Mouse (Mus musculus) thymus, postnatal 36 days (tissue): ENCODE results near the gene Ccnyl1.
"Not testable (repeated sequence)": the region's sequence is repeated elsewhere in the genome, so short reads cannot be mapped to it uniquely, and the experiment has no call there.

Experiments
- DNase-seq, 2 experiments: peaks; one replicate each; pipeline ENCODE4 v3.0.0; 2022; ENCODE audit warnings: mixed read lengths in 2 of 2

Ccnyl1 gene

DNA sequence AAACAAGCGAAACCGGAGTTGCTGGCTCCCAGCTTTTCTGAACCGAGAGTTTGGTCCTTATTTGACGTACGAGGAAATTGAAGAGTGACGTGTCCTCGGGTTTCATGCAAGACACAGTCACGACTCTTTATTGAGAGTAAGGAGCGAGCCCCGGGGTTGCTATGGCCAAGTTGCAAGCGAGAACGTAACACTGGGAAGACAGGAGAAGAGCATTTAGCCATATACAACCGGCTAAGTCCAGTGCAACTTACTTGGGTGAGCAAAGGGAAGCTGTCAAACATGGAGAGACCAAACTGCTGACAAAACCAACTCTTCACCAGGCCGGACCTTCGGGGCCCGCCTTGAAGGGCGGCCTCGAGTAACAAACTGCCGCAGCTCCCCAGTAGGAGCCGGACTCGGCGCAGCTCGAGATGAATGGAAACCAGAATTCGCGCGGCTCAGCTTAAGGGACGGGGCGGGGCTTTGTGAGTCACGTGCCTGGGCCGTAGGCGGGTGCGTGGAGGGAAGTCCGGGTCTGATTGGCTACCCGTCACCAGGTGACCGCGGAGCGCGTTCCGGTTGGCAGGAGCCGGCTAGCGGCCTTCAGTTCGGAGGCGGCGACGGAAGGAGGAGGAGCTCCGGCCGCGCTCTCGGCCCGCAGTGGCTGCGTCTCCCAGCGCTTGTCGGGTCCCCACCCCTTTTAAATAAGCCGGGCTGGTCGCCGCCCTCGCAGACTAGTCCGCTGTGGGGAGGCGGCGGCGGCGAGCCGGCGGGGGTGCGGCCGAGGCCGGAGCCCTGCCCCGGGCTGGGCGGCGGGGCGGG is at the start of gene Ccnyl1:
TSS of gene Ccnyl1 (plus strand) at position 243 of the 801 bp plus-strand sequence.
- DNase-seq, result peak; percentile 97 to 98

DNA sequence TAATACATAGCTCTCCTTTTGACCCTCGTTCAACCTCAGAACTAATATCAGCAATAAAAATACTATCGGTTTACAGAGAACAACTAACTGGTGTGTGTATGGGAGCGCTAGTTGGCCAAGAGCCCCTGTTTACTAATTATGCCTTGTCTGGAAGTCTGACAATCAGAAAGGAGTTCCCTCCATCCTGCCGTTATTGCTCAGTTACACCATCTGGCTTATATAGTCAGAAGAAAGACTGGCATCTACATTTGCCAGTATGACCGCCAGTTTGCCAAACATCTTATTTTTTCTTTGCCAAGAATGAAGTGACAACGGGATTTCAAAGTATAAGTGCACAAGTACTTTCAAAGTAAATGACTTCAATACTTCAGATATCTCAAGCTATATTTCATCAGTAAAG is 49.2 kb upstream of the Ccnyl1 start:
- DNase-seq, result no peak

DNA sequence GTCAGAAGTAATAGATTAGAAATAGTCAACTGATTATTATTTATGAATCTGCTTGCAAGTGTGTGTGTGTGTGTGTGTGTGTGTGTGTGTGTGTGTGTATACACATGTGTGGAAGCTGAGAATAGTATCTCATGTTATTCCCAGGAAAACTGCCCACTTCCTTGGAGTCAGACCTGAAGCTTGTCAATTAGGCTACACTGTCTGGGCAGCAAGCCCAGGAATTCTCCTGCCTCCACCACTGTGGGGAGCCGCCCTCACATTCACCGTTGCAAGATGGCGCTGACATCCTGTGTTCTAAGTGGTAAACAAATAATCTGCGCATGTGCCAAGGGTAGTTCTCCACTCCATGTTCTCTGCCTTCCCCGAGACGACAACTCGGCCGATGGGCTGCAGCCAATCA is 47.7 kb upstream of the Ccnyl1 start:
- DNase-seq, result not testable (repeated sequence)

DNA sequence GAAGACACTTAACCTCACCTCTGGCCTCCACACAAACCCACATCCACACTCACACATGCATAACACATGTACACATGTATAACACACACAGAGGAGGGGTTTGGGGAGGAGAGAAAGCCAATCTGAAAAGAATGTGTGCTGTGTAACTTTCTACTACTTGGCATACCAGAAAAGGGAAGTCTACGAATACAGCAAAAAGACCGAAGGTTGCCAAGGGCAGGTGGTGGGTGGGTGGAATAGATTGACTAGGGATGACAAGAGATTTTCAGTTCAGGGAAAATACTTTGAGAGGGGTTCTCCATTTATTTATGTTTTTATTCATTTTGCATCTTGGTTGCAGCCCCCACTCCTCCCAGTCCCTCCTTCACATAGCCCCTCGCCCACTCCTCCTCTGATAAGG is 45.7 kb upstream of the Ccnyl1 start:
- DNase-seq, result no peak

DNA sequence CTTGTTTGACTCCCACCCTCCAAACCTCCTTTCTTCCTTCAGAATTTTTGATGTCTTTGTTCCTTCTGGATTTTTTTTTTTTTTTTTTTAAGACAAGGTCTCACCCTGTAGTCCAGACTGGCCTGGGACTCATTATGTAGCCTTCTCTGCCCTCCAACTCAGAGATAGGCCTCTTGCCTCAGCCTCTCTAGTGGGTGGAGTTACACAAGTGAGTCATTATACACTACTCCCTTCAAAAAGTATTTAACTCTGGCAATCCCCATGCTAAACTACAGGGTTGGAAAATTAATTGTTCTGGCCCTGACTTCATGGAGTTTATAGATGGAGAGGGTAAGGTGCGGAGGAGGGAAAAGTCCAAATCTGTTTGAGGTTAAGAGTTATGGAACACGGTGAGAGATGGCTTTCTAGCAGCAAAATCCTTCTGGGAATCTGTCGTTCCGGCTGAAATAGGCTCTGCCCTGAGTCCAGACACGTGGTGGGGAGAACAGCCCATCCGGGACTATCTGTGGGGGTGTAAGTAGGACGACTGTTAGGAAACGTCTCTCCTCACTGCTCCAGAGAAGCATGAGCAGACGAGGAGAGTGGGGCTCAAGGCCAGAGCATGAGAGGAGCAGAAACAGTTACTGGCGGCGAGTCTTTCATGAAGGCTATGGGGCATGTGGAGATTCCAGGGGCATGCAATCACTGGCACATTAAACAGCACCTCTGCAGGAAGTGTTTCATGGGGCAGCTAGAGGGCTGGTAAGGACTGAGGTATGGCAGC is 40.7 kb upstream of the Ccnyl1 start:
- no peak for DNase-seq

DNA sequence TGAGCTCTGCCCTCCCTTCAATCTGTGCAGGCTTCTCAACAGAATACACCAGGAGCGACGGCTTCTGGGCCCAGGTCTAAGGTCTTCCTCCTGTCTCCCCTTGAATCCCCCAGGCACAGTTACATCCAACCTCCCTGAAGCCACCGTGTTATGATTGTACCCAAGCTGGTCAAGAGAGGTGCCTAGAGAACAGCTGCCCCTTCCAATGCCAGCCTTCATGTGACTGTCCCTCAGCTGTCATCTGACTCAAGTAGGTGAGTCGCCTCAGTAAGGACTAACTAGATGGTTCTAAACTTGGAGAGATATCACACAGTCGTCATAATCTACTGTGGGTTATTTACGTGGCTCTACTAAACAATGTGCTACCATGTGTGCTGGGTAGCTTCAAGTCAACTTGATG is 36.6 kb upstream of the Ccnyl1 start:
- DNase-seq, result no peak

DNA sequence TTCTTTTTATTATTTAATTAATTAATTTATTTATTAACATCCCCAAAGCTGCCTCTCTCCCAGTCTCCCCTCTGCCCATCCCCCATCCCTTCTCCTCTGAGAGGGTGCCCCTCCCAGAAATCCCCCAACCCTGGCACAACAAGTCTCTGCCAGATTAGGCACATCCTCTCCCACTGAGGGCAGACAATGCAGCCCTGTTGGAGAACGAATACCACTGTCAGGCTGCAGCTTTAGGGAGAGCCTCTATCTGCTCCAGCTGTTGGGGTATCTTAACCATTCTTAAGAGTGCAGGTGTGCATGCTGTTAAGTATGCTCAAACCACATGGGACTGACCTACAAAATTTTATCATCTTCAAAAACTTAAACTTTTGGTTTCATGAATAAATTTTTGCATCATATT is 34.8 kb upstream of the Ccnyl1 start:
- peak in 1 of 2 experiments; percentile 28 for DNase-seq

DNA sequence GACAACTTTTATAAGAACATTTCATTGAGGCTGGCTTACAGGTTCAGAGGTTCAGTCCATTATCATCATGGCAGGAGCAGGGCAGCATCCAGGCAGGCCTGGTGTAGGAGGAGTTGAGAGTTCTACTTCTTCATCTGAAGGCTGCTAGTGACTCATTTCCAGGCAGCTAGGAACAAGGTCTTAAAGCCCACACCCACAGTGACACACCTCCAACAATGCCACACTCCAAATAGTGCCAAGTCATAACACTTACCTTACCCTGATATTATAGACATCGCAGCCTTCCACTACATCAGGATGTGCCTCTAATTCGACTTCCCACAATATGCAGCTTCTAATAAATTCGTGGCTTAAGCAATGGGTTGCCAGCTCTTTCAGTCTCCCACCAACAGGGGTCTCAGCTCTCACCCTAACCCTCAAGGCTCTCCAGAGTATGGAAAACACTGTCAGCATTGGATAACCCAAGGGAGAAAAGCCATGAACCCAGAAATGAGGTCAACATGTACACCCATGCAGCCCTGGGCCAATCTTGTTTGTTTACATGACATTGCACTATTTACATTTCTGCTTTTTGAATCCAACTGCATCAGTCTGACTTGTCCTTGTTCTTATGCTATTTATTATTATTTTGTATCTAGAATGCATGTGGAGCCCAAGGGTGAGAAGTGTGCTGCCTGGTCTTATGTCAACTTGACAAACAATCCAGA is 33.7 kb upstream of the Ccnyl1 start:
- DNase-seq, result no peak

DNA sequence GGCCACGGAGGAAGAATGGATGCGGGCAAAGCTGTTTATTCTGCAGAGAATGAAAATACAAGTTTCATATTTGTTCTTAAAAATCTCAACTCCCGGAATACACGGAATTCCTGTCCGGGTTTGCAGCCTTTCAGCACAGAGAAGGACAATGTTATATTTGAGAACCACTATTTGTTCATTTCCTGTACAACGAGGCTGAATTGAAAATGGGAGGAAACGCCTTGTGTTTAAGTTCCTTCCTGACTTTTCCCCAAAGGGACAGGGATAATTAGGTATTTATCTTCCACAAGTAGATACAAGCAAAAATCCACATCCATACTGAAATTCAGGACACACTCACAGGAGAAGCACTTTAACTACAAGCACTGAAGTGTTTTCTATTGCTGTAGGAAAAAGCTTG is 31.4 kb upstream of the Ccnyl1 start:
- DNase-seq, result no peak

DNA sequence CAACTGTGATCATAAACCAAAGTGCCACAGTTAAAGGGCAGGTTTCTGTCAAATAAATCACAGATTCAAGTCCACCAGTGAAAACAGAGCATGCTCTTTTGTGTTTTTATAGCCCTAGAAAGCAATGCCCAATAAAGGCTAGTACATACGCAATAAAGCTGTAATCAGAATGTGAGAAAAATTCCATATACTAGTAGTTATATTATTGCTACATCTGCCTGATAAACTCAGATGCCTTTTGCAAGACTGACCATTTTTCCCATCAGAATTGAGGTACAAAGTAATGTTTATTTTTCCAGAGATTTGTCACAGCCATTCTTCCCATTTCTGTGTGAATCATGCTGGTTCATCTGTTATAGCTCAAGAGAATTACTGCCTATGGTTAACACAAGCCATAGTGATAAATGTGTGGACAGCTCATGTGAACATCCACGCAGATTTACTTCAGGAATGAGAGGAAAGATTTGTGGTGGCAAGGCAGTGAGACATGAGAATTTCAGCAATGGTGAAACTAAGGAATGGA is 23.1 kb upstream of the Ccnyl1 start:
- DNase-seq, result no peak

DNA sequence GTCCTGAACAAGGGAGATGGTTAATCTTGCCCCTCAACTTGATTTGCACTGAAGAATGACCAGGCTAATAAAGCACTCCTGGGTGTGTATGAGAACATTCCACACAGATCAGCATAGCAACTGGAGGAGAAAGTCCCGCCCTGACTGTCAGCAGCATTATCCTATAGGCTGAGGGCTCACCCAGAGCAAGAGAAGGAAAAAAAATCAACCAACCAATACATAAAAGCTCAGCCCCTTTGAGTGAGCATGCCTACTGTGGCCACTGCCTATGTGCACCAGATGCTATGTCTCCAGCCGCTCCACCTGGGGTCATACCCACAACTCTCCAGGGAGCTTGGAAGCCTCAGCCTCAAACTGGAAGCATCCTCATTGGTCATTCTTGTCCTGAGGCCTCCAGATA is 20.8 kb upstream of the Ccnyl1 start:
- DNase-seq, result no peak

DNA sequence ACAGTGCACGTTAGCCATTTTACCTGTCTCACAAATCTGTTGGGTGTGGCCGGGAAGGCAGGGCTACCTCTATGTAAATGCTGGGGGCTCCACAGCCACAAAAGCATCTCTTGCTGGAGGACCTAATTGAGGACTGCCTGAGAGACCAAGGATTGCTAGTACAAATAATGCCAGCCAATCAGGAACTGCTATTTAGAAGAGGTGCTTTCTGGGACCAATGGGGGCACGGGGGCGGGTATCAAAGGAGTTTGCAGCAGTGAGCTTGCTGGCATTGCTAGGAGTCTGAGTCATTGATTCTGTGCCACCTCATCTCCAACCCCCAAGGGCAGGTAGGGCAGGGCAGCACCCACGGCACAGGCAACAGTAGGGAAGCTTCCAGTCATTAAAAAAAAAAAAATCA is 16.3 kb upstream of the Ccnyl1 start:
- no peak for DNase-seq

DNA sequence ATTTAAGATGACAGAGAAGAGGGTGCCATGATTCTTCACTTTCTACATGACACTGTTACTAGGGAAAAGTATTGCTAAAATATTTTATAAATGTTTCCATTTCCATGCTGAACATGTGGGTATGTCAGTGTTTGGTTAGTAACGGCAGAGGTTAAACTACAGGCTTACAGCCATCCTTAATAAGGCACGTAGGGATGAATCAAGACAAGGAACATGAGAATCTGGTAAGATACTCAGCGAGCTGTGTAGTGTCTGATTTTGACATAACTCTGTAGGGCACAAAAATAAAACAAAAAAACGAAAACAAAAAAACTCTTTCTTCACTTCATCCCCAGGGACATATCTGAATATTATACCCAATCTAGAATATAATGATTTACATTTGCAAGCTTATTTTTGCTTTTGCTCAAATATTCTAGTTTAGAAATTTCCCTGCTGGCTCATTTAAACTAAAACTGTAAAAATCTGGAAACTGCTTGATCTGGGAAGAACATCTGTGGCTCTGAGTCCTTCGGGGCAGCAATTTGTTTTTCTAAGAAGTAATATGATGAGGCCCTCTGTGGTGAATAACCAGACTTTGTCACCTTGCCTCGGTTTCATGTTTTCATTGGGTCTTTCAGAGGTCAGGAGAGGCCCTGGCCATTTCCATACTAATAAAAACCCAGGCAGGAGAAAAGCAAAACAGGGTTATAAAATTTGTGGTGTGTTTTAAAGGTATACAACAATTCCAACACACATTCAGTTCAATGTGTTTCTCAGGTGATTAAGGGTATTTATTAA is 14.0 kb upstream of the Ccnyl1 start:
- no peak for DNase-seq

DNA sequence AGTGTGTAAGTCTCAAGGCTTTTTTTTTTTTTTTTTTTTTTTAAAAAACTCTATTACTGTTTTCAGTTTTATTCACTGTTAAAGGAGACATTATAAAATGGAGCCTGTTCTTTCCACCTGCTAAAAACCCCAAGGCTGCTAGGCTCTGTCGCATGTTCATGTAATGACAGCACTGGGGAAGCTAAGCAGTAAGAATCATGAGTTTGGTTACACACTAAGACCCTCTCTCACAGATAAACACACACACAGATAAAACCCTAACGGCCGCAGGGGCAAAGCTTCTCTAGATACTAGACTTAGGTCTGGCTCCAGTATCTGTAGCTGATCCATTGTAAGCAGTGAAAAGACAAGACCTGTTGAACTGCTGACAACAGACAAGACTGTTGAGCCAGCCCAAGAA is 8.8 kb upstream of the Ccnyl1 start:
- DNase-seq, result no peak

DNA sequence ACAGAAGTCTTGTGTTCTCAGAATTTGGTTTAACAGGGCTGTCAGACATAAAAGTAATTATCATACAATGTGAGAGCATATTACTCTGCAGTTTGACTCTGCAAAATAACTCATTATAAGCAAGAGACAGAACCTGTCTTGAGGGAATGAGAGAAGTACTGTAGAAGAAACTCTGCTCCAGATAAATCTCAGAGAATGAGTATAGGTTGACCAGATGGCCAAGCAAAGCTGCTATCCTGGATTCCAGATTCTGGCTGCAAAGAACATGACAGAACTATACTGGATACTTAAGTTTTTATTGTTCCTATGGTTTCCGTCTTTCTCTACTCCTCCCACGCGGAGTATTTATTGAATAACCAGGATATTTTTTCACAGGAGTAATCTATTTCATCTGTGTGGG is 7.2 kb upstream of the Ccnyl1 start:
- no peak for DNase-seq

DNA sequence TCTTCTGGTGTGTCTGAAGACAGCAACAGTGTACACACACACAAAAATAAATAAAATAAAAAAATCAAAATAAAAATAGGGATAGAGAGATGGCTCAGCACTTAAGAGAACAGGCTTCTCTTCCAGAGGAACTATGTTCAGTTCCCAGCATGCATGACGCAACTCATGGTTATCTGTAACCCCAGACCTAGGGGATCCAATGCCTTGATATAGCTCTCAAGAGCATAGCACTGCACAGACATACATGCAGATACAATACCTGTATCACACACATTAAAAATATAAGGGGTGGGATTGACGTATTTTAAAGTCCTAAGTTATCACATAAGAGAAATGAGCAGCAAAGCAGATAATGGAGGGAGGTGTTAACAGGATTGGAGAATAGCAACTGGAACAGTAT is 5.8 kb upstream of the Ccnyl1 start:
- DNase-seq, result no peak

DNA sequence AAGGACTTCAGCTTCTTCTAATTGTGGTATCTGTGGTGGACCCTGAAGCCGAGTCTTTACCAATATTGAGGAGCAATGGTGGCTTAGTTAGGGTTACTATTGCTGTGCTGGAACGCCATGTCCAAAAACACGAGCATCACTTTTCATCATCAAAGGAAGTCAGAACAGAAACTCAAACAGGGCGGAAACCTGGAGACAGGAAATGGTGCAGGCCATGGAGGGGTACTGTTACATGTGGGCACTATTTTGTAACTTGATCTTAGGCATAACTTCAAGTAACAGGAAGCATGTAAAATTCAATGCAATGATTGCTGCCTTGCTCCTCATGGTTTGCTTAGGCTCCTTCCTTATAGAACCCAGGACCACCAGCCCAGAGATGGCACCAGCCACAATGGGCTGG is 2.2 kb upstream of the Ccnyl1 start:
- DNase-seq, result no peak

DNA sequence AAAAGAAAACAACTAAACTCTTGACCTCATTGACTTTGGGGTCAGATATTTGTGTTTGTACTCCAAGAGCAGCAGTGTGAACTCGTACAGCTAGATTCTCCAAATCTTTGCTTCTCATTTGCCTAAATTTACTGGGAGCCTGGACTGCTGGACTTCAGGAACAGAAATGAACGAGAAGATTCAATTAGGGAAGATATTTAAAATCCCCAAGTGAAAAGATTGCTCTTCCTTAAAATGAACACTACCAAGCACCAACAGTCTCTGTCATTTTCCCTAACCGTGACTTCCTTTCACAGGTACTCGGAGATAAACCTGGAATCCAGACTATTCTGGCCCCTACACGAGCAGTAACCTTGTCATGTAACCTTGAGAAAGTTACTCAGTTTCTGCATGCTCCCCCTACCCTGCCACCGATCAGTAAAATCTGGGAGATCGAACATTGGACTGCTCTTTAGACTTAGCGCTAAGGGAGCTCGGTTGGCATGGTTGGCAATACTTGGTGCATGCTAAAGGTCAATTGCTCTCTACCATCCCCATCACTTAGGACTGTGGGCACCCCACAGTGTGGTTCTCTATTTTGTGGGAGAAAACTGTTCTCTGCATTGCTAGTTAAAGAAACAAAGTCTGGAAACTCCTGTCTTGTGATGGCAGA is 568 bp upstream of the Ccnyl1 start:
- DNase-seq, result no peak

DNA sequence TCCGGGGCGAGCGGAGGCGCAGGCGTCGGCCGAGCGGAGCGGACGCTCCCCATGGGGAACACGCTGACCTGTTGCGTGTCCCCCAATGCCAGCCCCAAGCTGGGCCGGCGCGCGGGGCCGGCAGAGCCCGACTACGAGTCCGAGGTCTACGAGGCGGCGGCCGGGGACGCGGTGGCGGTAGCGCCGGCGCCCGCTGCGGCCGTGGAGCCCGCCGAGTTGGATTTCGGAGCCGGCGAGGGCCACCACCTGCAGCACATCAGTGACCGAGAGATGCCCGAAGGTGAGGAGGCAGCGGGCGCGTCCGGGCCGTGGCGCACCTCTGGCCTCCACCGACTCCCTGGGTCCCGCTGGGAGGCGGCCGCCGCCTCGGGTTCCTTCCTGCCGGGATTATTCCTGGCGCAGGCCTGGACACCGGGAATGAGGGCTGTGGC is 881 bp downstream of the Ccnyl1 start:
- DNase-seq, result peak in 1 of 2 experiments; percentile 26

DNA sequence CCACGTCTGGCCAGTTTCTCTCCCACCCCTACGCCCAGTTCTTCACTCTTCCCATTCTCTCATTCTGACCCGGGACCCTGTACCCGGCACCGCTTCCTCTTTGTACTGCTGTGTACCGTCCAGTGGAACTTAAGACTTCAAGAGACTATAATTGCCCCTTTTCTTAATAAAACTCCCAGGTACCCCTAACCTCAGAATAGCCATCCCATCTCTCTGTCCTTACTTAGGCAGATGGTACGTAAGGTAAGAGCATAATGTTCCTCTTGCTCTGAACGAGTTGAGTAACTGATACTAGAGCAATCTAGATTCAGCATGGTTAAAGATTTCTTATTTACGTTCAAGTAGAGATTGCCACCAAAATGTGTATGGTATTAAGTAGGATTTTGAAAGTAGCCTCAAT is 1.3 kb downstream of the Ccnyl1 start:
- no peak for DNase-seq

DNA sequence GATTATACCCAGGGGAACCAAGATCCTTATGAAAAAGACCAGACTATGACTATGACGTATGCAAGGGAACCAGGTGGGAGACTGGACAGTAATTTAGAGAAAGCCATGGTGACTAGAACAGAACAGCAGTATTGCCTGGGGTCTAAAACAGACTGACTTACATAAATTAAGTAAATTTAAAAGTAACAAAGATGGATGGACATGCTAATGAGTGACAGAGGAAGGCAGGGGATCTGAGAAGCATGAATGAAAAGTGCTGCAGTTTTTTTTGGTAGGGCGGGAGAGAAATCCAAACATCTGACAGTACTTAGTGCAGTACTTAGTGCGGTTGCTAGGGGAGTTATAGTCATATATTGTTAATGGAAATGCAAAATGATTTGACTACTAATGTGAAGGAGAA is 4.9 kb downstream of the Ccnyl1 start:
- DNase-seq, result no peak

DNA sequence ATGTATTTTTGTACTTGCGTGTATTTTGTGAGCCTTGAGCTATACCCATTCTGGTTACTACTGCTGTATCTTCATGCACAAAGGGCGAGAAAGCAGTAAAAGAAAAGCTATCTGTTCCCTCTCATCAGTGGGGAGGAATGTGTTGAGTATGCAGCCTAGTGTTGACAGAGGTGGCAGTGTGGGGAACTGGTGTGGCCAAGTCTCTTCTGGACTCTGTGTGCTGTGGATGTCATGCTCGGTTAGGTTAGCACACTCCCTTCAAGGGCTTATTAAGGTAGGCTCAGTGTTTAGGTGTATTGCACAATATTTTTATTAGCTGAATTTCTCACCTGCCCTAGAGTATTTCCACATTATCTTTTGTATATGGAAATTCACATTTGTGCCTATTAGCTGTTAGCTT is 11.5 kb downstream of the Ccnyl1 start:
- DNase-seq, result no peak
